Mouse (Mus musculus) thymus, postnatal 10 days (tissue): ENCODE results near the gene Gm10964.
"Not testable (repeated sequence)": the region's sequence is repeated elsewhere in the genome, so short reads cannot be mapped to it uniquely, and the experiment has no call there.

ENCODE experiments used
- DNase-seq, 2 experiments: peaks; one replicate each; pipeline ENCODE4 v3.0.0; 2021; ENCODE audit warnings: low spot score in 2 of 2

Gene Gm10964

GRCm38 (mm10) chr3:103779183-103779582, 40.0 kb downstream of the Gm10964 start:
- no peak for DNase-seq

- no peak for DNase-seq
These were observed 41.1 kb downstream of the Gm10964 start for GRCm38 (mm10) chr3:103780271-103780670.

DNA sequence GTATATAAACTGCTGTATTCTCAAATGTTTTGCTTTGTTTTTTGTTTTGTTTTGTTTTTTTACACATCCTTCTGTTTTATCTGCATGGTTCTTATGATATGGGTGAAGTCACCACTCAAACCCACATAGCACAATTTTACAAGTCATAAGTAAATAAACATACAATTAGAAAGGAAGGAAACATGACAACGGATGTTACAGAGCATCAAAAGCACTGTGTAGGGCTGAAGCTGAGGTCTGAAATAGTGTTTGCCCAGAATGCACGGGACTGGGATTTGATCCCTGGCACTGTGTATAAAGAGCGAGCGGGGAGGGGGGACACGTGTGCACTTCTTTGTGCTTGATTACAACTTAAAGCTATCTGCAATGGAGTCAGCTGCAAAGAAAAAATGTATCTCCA, 41.6 kb downstream of the Gm10964 start:
- DNase-seq = no peak

DNA sequence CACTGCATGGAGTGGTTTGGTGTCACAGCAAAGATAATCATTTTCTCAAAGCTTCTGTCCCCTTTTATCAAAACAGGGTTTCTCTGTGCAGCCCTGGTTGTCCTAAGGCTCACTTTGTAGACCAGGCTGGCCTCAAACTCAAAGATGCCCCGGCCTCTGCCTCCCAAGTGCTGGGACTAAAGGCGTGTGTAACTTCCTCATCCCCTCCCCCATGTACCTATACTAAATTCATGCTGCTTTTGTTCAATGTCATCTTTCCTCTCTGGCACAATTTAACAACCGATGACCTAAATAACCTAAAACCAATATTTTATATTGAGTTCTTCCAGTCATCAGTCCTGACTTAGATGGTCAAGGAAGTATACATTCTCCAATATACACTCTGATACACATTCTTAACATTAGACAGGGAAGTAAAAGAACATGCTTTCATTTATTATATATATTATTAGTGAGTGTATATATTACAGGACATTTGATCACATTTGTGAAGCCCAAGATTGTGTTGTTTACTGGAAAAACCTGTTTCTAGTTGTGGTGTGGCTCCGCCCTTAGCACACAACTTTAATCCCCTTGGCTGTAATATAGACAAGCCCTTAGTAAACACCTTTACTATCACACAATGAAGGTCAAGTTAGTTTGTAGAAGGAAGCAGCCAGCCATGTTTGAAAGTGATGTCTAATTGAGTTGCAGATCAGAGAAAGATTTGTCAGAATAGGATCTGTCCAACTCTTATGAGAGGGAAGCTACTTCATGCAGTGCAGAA, 43.9 kb downstream of the Gm10964 start:
- DNase-seq = no peak

GRCm38 (mm10) chr3:103787225-103787624, 48.1 kb downstream of the Gm10964 start:
- no peak for DNase-seq

DNA sequence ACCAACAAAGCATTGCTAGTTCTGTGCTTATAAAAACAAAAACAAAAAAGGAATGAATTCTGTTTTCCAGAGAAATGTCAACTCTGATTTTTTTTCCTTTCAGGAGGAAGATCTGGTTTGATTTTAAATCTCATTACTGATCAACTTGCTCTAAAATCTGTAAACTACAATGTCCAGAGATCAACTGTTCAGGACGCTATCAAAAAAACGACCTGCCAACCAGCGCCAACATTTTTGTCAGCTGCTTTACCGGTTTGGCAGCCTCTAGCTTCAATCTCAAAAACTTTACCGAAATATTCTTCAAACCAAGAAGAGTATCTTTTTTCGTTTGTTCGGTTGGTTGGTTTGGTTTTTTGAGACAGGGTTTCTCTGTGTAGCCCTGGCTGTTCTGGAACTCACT, 49.9 kb downstream of the Gm10964 start:
- DNase-seq = no peak

GRCm38 (mm10) chr3:103789891-103790345, 50.8 kb downstream of the Gm10964 start:
- no peak for DNase-seq

- peak in 1 of 2 experiments; percentile 44 for DNase-seq
These were observed 51.4 kb downstream of the Gm10964 start for GRCm38 (mm10) chr3:103790346-103791145.

DNA sequence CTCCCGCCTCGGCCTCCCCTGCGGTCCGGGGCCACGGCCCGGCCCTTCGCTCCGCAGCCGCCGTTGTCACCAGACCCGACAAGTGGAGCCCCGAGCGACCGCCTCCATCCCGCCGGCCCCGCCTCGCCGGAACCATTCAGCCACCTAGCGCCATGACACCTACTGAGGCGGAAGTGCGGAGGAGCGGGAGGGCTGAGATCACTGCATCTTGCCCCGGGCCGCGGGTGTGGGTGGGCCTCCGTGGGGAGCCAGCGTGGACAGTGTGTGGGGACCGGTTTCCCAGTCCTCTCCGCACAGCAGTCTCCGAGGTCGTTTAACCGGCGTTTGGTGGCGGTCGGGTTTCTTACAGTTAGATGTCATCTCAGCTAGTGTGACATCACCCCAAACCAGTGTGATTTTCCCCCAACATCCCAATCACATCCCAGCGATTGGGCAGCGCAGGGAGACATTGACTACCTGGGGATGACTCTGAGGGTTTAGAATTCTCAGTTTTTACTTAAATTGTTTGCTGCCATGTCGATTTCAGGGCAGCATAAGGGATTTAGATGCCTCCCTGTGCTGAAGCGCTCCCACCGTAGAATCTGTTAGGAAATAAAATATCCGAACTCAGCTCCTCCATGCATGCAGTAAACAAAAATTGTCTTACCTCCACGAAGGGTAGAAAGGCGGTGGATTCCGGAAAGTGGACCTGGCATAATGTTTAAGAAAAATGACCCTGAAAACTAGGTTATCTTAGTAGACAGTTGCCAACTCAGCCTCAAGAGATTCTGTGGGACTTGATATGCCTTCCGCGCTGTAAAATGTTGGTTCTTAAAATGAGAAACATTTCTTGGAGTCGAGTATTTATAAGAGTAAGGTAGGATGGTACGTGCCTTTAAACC, 52.3 kb downstream of the Gm10964 start, which contains the start of gene Hipk1:
TSS of gene Hipk1 (minus strand) at position 334 of the 881 bp plus-strand sequence.
- DNase-seq = peak; percentile 93

DNA sequence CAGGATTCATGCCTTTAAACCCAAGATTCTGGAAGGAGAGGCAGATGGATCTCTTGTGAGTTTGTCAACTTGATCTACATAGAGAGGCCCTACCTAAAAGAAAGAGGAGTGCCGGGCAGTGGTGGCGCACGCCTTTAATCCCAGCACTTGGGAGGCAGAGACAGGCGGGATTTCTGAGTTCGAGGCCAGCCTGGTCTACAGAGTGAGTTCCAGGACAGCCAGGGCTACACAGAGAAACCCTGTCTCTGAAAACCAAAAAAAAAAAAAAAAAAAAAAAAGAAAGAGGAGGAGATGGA, 52.9 kb downstream of the Gm10964 start:
- not testable (repeated sequence) for DNase-seq

- no peak for DNase-seq
These were observed 53.4 kb downstream of the Gm10964 start for GRCm38 (mm10) chr3:103792566-103792965.
